Mouse (Mus musculus) neural tube, embryonic 11.5 days (tissue): ENCODE results near the gene Atg4c. TPM values are rescaled to one million over a fixed set of nuclear protein-coding genes. Genes with fewer than 3 reads are reported as not detected.

ENCODE experiments used
- ATAC-seq: fragments of 200-750 bp; cut with Nextera tagmentation; 2 replicates; pipeline ENCODE4 v1.8.0; 2017; ENCODE audit warnings: moderate number of reproducible peaks, mild to moderate bottlenecking, moderate TSS enrichment, moderate library complexity; ENCODE audit not compliant: insufficient read depth, low FRiP score, low TSS enrichment
- DNase-seq: peaks from one replicate; pipeline ENCODE4 v3.0.0-alpha.2; 2015; ENCODE audit warnings: low spot score
- H3K27ac ChIP-seq: fragments of 300-500 bp; sonication (generic); 2 replicates; pipeline ENCODE4 v1.5.1; 2014; ENCODE audit warnings: low read depth, mild to moderate bottlenecking, low read length
- H3K27me3 ChIP-seq: fragments of 300-500 bp; sonication (generic); 2 replicates; pipeline ENCODE4 v1.6.1; 2014; ENCODE audit warnings: mild to moderate bottlenecking, low read length, mixed read lengths; ENCODE audit not compliant: control insufficient read depth, insufficient read depth
- H3K36me3 ChIP-seq: fragments of 300-500 bp; sonication (generic); 2 replicates; pipeline ENCODE4 v1.6.1; 2014; ENCODE audit warnings: mild to moderate bottlenecking, low read length, moderate library complexity, mixed read lengths; ENCODE audit not compliant: control insufficient read depth, insufficient read depth
- H3K4me1 ChIP-seq: fragments of 300-500 bp; sonication (generic); 2 replicates; pipeline ENCODE4 v1.6.1; 2014; ENCODE audit warnings: low read length, mixed read lengths; ENCODE audit not compliant: control insufficient read depth, insufficient read depth
- H3K4me2 ChIP-seq: fragments of 300-500 bp; sonication (generic); 2 replicates; pipeline ENCODE4 v1.6.1; 2014; ENCODE audit warnings: low read depth, mild to moderate bottlenecking, moderate library complexity
- H3K4me3 ChIP-seq: fragments of 300-500 bp; sonication (generic); 2 replicates; pipeline ENCODE4 v1.5.1; 2014; ENCODE audit warnings: low read depth, low read length
- H3K9ac ChIP-seq: fragments of 300-500 bp; sonication (generic); 2 replicates; pipeline ENCODE4 v1.6.1; 2014; ENCODE audit warnings: mild to moderate bottlenecking, low read length
- H3K9me3 ChIP-seq: fragments of 300-500 bp; sonication (generic); 2 replicates; pipeline ENCODE4 v1.6.1; 2016; ENCODE audit warnings: low read length; ENCODE audit not compliant: control insufficient read depth
- WGBS: fragments of 180-500 bp; shearing (Covaris S2); extraction: QIAGEN DNeasy Blood & Tissue Kit; methylation state at CpG from one replicate; pipeline ENCODE4 v1.1.7; 2014; 5-methylcytosine and 5-hydroxymethylcytosine counted together
- polyA plus RNA-seq: library from polyadenylated mRNA; unstranded; fragments of >200 nt; fragmentation: Nextera tagmentation; extraction: Ambion mirVana; gene quantifications from 2 replicates; pipeline ENCODE4 v1.2.1, GENCODE M21; 2014

The Atg4c gene
- polyA plus RNA-seq, 1 experiment from 2014 or later = 14.7 TPM

GRCm38 (mm10) chr4:99181739-99182419 is 11.9 kb upstream of the Atg4c start:
- Histone ChIP-seq H3K27ac (no peak overlapping the region), H3K9ac (no peak overlapping the region), H3K27me3 (no peaks in the 10 kb centered on the region), H3K36me3 (no peaks in the 10 kb centered on the region), H3K9me3 (no peaks in the 10 kb centered on the region), H3K4me2 (no peak overlapping the region), H3K4me1 (no peaks in the 10 kb centered on the region), H3K4me3 (no peak overlapping the region)
- DNase-seq (no peak), ATAC-seq (no peak)
- 84% methylated on average over 9 of the region's 9 CpGs for WGBS

GRCm38 (mm10) chr4:99182660-99183431 is 10.9 kb upstream of the Atg4c start:
- H3K9ac ChIP-seq = no peak overlapping the region
- H3K27ac ChIP-seq = no peak overlapping the region
- 81% methylated on average over 20 of the region's 20 CpGs for WGBS
- no peak overlapping the region for H3K4me2 ChIP-seq
- DNase-seq (no peak), ATAC-seq (no peak)
- no peaks in the 10 kb centered on the region for H3K27me3 ChIP-seq
- H3K36me3 ChIP-seq = no peaks in the 10 kb centered on the region
- no peaks in the 10 kb centered on the region for H3K9me3 ChIP-seq
- no peaks in the 10 kb centered on the region for H3K4me1 ChIP-seq
- H3K4me3 ChIP-seq = no peak overlapping the region

- Histone ChIP-seq H3K4me1 (no peaks in the 10 kb centered on the region), H3K9me3 (no peaks in the 10 kb centered on the region), H3K27ac (no peak overlapping the region), H3K36me3 (no peaks in the 10 kb centered on the region), H3K27me3 (no peaks in the 10 kb centered on the region), H3K4me3 (no peak overlapping the region), H3K4me2 (no peak overlapping the region), H3K9ac (no peak overlapping the region)
- ATAC-seq (no peak), DNase-seq (no peak)
- 80% methylated on average over 4 of the region's 4 CpGs for WGBS
Measured at GRCm38 (mm10) chr4:99184678-99185077, 9.1 kb upstream of the Atg4c start.

- Histone ChIP-seq H3K4me3 (no peak overlapping the region), H3K4me1 (no peaks in the 10 kb centered on the region)
- WGBS = 77% methylated on average over 4 of the region's 4 CpGs
Measured at GRCm38 (mm10) chr4:99185305-99185704, 8.4 kb upstream of the Atg4c start.

DNA sequence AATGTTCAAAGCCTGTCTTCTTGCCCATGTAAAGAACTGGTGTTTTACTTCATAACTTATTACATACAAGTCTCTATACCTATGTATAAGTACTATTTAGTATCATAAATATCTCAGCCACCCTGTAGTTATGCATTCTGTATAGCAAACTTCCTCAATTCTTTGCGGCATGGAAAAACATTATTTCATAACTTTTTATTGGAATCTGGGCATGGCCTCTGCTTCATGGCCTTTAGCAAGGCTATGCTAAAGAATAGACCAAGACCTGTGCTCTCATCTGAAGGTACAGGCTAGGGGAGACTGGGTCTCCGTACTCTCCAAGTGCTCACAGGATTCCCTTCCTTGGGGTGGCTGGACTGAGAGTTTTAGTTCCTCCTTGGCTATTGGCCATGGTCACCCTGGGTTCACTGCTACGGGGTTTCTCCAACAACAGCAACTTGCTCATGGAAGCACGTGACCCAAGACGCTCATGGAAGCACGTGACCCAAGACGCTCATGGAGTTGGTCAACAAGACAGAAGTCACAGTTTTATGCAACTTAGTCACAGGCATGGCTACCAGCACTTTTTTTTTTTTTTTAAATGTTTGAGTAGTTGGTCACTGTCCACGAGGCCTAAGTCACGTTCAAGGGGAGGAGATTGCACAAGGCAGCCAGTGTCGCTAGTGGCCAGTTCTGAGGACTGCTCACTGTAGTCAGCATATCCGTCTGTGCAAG is 7.2 kb upstream of the Atg4c start:
- no peak for DNase-seq
- H3K4me1 ChIP-seq = no peaks in the 10 kb centered on the region
- no peak overlapping the region for H3K9ac ChIP-seq
- H3K4me2 ChIP-seq = no peak overlapping the region
- no peak overlapping the region for H3K27ac ChIP-seq
- WGBS = 92% methylated on average over 11 of the region's 11 CpGs
- H3K4me3 ChIP-seq = no peak overlapping the region
- no peak for ATAC-seq
- H3K36me3 ChIP-seq = no peaks in the 10 kb centered on the region
- H3K9me3 ChIP-seq = no peaks in the 10 kb centered on the region
- H3K27me3 ChIP-seq = no peaks in the 10 kb centered on the region

More at GRCm38 (mm10) chr4:99185305-99185704, 8.4 kb upstream of the Atg4c start:
- Histone ChIP-seq H3K27ac (no peak overlapping the region), H3K4me2 (no peak overlapping the region), H3K9ac (no peak overlapping the region), H3K9me3 (no peaks in the 10 kb centered on the region), H3K27me3 (no peaks in the 10 kb centered on the region), H3K36me3 (no peaks in the 10 kb centered on the region)
- DNase-seq (no peak), ATAC-seq (no peak)

- Histone ChIP-seq H3K9ac (no peak overlapping the region), H3K36me3 (no peaks in the 10 kb centered on the region), H3K4me3 (no peak overlapping the region), H3K27ac (no peak overlapping the region), H3K4me1 (0 out of 2 replicates have a peak, but pooled peaks cover 2% of the 10 kb centered on the region), H3K4me2 (no peak overlapping the region), H3K27me3 (no peaks in the 10 kb centered on the region), H3K9me3 (no peaks in the 10 kb centered on the region)
- DNase-seq (no peak), ATAC-seq (no peak)
- WGBS = 81% methylated on average over 1 of the region's 1 CpGs
Measured at GRCm38 (mm10) chr4:99192640-99193039, 1.1 kb upstream of the Atg4c start.

DNA sequence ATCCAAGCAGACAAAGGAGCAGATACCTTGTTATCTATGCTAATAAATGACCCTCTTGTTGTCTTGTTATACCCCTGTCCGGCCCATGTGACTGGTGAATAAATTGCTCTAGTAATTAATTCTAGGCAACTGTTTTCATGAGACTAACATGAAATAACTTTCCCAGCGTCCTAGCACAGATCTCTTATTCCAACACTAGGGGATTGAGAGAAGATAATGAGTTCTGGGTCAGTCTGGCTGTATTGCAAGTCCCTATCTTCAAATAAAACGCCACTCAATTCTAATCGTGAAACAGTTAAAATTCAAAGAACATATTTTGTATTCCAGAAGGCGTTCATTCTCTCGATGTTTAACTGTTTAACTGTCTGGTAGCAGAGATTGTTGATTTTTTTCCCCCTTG is 520 bp upstream of the Atg4c start:
- DNase-seq = no peak
- no peak overlapping the region for H3K9ac ChIP-seq
- H3K36me3 ChIP-seq = no peaks in the 10 kb centered on the region
- no peak overlapping the region for H3K27ac ChIP-seq
- H3K4me1 ChIP-seq = 0 out of 2 replicates have a peak, but pooled peaks cover 2% of the 10 kb centered on the region
- peak overlapping the region; percentile 36 for H3K4me2 ChIP-seq
- no peaks in the 10 kb centered on the region for H3K27me3 ChIP-seq
- ATAC-seq = no peak
- H3K9me3 ChIP-seq = no peaks in the 10 kb centered on the region
- WGBS = 58% methylated on average over 6 of the region's 6 CpGs
- peak overlapping the region; percentile 46; the same call in 1 of the 2 replicates for H3K4me3 ChIP-seq

DNA sequence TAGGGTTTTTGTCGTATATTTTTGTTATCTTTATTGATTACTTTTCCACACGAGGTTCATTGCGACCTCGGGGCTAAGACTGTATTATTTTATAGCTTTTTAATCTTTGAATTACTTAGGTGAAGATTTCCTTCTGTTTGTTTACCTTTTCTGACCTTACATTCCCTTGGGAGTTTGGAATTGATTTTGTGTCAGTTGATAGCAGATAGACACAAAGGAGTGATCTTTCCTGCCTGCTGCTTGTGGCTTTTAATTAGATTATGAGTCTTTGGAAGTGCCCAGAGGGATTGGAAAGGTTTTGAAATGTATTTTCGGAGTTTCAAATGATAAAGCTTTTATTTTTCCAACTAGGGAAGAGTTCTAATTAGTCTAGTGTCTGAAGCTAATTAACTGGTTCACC is 1.1 kb downstream of the Atg4c start:
- DNase-seq (no peak), ATAC-seq (no peak)
- Histone ChIP-seq H3K4me2 (peak overlapping the region; percentile 36), H3K27me3 (no peaks in the 10 kb centered on the region), H3K36me3 (no peaks in the 10 kb centered on the region), H3K9ac (no peak overlapping the region), H3K9me3 (no peaks in the 10 kb centered on the region), H3K4me3 (peak overlapping the region; percentile 46; the same call in 1 of the 2 replicates), H3K27ac (no peak overlapping the region), H3K4me1 (0 out of 2 replicates have a peak, but pooled peaks cover 2% of the 10 kb centered on the region)
- WGBS = 41% methylated on average over 5 of the region's 5 CpGs
